Comparison of ENCODE assay signal across 10 mouse cellular contexts in the genomic region with DNA sequence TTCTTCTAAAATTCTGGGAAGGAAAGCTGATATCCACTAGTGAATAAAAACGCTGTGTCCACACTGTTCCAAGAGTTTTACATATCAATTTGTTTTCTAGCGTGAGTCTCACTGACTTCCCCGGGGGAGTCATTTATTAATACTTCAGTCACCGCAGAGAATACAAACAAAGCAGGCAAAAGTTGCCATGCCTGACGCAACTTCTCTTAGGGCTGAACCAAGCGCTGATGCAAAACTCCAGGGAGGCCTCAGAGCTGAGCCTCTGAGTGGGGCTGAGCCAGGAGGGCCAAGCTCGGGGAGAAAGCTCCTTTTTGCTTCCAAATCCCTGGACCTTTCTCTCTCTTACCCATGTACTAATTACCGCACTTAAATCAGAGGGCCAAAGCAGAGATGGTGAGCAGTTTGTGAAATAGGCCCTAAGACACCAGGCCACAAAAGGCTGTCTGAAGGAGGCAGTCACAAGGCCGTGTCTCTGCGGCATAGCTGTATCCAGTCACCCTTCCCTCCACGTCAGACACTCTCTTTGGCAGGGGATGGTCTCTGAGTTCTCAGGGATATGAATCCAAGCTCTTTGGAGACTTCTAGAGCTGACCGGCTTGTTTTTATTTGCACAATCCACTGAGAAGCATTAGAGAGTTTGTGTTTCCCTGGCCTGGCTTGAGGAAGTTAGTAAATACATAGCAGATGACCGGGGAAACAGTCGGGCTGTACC.
DNase-seq lines count a peak whose midpoint lies in the region; ATAC-seq and TF ChIP-seq lines count a peak whose summit lies in the region.
"Had no signal": no experiment of that assay in that cellular context is flagged by ENCODE, and none has a peak within 500 bp of the region (broad histone marks: within the 10 kb centered on the region; RNA-seq: fewer than 3 reads in every experiment).

No protein-coding gene starts in this region.

- no peaks in the 10 kb centered on the region for H3K36me3 ChIP-seq in kidney, postnatal 0 days (ENCODE audit: insufficient read depth, low read length)
- H3K36me3 ChIP-seq in lung, postnatal 0 days (ENCODE audit: insufficient read depth, low read length) = no peaks in the 10 kb centered on the region
- no peaks in the 10 kb centered on the region for H3K36me3 ChIP-seq in forebrain, postnatal 0 days (ENCODE audit: insufficient read depth)

- H3K4me3 ChIP-seq in kidney, postnatal 0 days (replicated peaks; ENCODE audit: low read depth, low read length) = no peak overlapping the region
- no peak overlapping the region for H3K4me3 ChIP-seq in lung, postnatal 0 days (ENCODE audit: low read depth, low read length)
- no peak overlapping the region for H3K4me3 ChIP-seq in forebrain, postnatal 0 days (ENCODE audit: low read depth, low read length)

- H3K27me3 ChIP-seq in kidney, postnatal 0 days (ENCODE audit: insufficient read depth, low read length) = no peaks in the 10 kb centered on the region
- H3K27me3 ChIP-seq in lung, postnatal 0 days (replicated peaks; ENCODE audit: insufficient read depth, low read length) = no peaks in the 10 kb centered on the region
- 0 out of 2 replicates have a peak, but pooled peaks cover 3% of the 10 kb centered on the region for H3K27me3 ChIP-seq in forebrain, postnatal 0 days (ENCODE audit: insufficient read depth, low read length)

- H3K9me3 ChIP-seq in kidney, postnatal 0 days (replicated peaks; ENCODE audit: low read length) = no peaks in the 10 kb centered on the region
- H3K9me3 ChIP-seq in lung, postnatal 0 days (ENCODE audit: low read length) = no peaks in the 10 kb centered on the region
- H3K9me3 ChIP-seq in forebrain, postnatal 0 days (ENCODE audit: low read length) = no peaks in the 10 kb centered on the region

- no peak for TF ChIP-seq CTCF in kidney, postnatal 0 days (IDR thresholded peaks at IDR 0.05; ENCODE audit: low read depth)
- TF ChIP-seq CTCF in lung, postnatal 0 days (IDR thresholded peaks at IDR 0.05) = no peak
- no peak for TF ChIP-seq CTCF in forebrain, postnatal 0 days (IDR thresholded peaks at IDR 0.05; ENCODE audit: low read depth)

- H3K4me2 ChIP-seq in kidney, postnatal 0 days (ENCODE audit: low read length) = no peak overlapping the region
- H3K4me2 ChIP-seq in lung, postnatal 0 days (replicated peaks; ENCODE audit: low read depth, low read length) = no peak overlapping the region
- no peak overlapping the region for H3K4me2 ChIP-seq in forebrain, postnatal 0 days (ENCODE audit: low read depth)

- no peak overlapping the region for H3K27ac ChIP-seq in kidney, postnatal 0 days
- 0 out of 2 replicates have a peak overlapping the region, but pooled peaks have one; percentile 2 for H3K27ac ChIP-seq in lung, postnatal 0 days (ENCODE audit: low read length)
- no peak overlapping the region for H3K27ac ChIP-seq in forebrain, postnatal 0 days (ENCODE audit: low read depth, low read length)

- WGBS in kidney, postnatal 0 days = 62% methylated on average over 14 of the region's 14 CpGs
- 61% methylated on average over 14 of the region's 14 CpGs for WGBS in lung, postnatal 0 days
- 78% methylated on average over 14 of the region's 14 CpGs for WGBS in forebrain, postnatal 0 days

- no peak for TF ChIP-seq EP300 in lung, postnatal 0 days (IDR thresholded peaks at IDR 0.05)

- 0 out of 2 replicates have a peak, but pooled peaks cover 5% of the 10 kb centered on the region for H3K4me1 ChIP-seq in kidney, postnatal 0 days (replicated peaks; ENCODE audit: insufficient read depth, low read length)
- no peaks in the 10 kb centered on the region for H3K4me1 ChIP-seq in lung, postnatal 0 days (ENCODE audit: insufficient read depth, low read depth, low read length)
- H3K4me1 ChIP-seq in forebrain, postnatal 0 days (ENCODE audit: insufficient read depth) = 0 out of 2 replicates have a peak, but pooled peaks cover 4% of the 10 kb centered on the region

- no peak for DNase-seq in kidney, postnatal 0 days (ENCODE audit: low spot score)
- DNase-seq in kidney, adult 18-20 months = no peak
- DNase-seq in adrenal gland, postnatal 10 days = peak; percentile 68
- peak; percentile 74 for DNase-seq in gastrocnemius, adult 18-20 months (ENCODE audit: low spot score)
- DNase-seq in lung, postnatal 0 days (ENCODE audit: low spot score) = peak; percentile 66
- DNase-seq in right cerebral cortex, adult 2 months (ENCODE audit: low spot score in 2 of 2) = no peak
- DNase-seq in right cerebral cortex, postnatal 4 days = no peak
- DNase-seq in forebrain, postnatal 0 days = no peak
- DNase-seq: right cerebral cortex, adult 18-20 months; thymus, postnatal 36 days had no signal

- no peak for ATAC-seq in kidney, postnatal 0 days (replicated peaks; ENCODE audit: low FRiP score, low read depth)
- ATAC-seq in lung, postnatal 0 days = peak; percentile 52
- no peak for ATAC-seq in forebrain, postnatal 0 days

- H3K9ac ChIP-seq in kidney, postnatal 0 days (ENCODE audit: low read depth, low read length) = 0 out of 2 replicates have a peak overlapping the region, but pooled peaks have one; percentile 27
- no peak overlapping the region for H3K9ac ChIP-seq in lung, postnatal 0 days (replicated peaks; ENCODE audit: low read depth)
- no peak overlapping the region for H3K9ac ChIP-seq in forebrain, postnatal 0 days

Comparison
In these comparisons a context has a peak if more than half of its experiments do, and no peak if none do; other contexts are left out.
1. DNase-seq: peak in adrenal gland, postnatal 10 days (single experiment), gastrocnemius, adult 18-20 months (single experiment) and lung, postnatal 0 days (single experiment); none in kidney, postnatal 0 days (single experiment), kidney, adult 18-20 months (single experiment), right cerebral cortex, adult 2 months (0 of 2), right cerebral cortex, postnatal 4 days (single experiment) and forebrain, postnatal 0 days (single experiment).